Mouse (Mus musculus): ENCODE measurements around the gene Fry.
"Not testable (repeated sequence)": the region's sequence is repeated elsewhere in the genome, so short reads cannot be mapped to it uniquely, and the experiment has no call there.

Gene Fry

GRCm38 (mm10) chr5:150478612-150479011 is 360.2 kb downstream of the Fry start:
- in situ Hi-C loops (cut with MboI; ENCODE audit: unreplicated experiment in 2 of 2) = no loop called here

- in situ Hi-C loops (cut with MboI; ENCODE audit: unreplicated experiment in 2 of 2) = no loop called here
Observed at GRCm38 (mm10) chr5:150485198-150485597, 366.8 kb downstream of the Fry start.

- in situ Hi-C loops (cut with MboI; ENCODE audit: unreplicated experiment in 2 of 2) = no loop called here
Observed at GRCm38 (mm10) chr5:150490285-150490684, 371.8 kb downstream of the Fry start.

- in situ Hi-C loops (cut with MboI; ENCODE audit: unreplicated experiment in 2 of 2) = no loop called here
Observed at GRCm38 (mm10) chr5:150490821-150491220, 372.4 kb downstream of the Fry start.

- in situ Hi-C loops (cut with MboI; ENCODE audit: unreplicated experiment in 2 of 2) = not testable (repeated sequence)
Observed at GRCm38 (mm10) chr5:150491573-150492173, 373.2 kb downstream of the Fry start.

GRCm38 (mm10) chr5:150495792-150496191 is 377.3 kb downstream of the Fry start:
- in situ Hi-C loops (cut with MboI; ENCODE audit: unreplicated experiment in 2 of 2) = no loop called here

GRCm38 (mm10) chr5:150510451-150511225 is 392.2 kb downstream of the Fry start:
- in situ Hi-C loops (cut with MboI; ENCODE audit: unreplicated experiment in 2 of 2) = loop anchor here in 1 of 2 experiments (10.0 kb wide), 1 partner anchor 864 kb away; no protein-coding TSS in a partner anchor

GRCm38 (mm10) chr5:150513264-150513663 is 394.8 kb downstream of the Fry start:
- in situ Hi-C loops (cut with MboI; ENCODE audit: unreplicated experiment in 2 of 2) = loop anchor here in 1 of 2 experiments (10.0 kb wide), 1 partner anchor 862 kb away; no protein-coding TSS in a partner anchor

GRCm38 (mm10) chr5:150514027-150514426 is 395.6 kb downstream of the Fry start:
- in situ Hi-C loops (cut with MboI; ENCODE audit: unreplicated experiment in 2 of 2) = loop anchor here in 1 of 2 experiments (10.0 kb wide), 1 partner anchor 861 kb away; no protein-coding TSS in a partner anchor

GRCm38 (mm10) chr5:150518064-150518463 is 399.6 kb downstream of the Fry start, which contains the start of gene Zar1l:
TSS of gene Zar1l (minus strand) at chr5:150518164.
- in situ Hi-C loops (cut with MboI; ENCODE audit: unreplicated experiment in 2 of 2) = loop anchor here in 1 of 2 experiments (10.0 kb wide), 1 partner anchor 857 kb away; no protein-coding TSS in a partner anchor

GRCm38 (mm10) chr5:150519551-150519950 is 401.1 kb downstream of the Fry start:
- in situ Hi-C loops (cut with MboI; ENCODE audit: unreplicated experiment in 2 of 2) = loop anchor here in 1 of 2 experiments (10.0 kb wide), 1 partner anchor 855 kb away; no protein-coding TSS in a partner anchor

GRCm38 (mm10) chr5:150521937-150522866 is 403.8 kb downstream of the Fry start, which contains the start of gene Brca2:
TSS of gene Brca2 (plus strand) at chr5:150522630.
- in situ Hi-C loops (cut with MboI; ENCODE audit: unreplicated experiment in 2 of 2) = loop anchor here (5.0 to 10.0 kb wide), 3 partner anchors 70 to 357 kb away; partner anchors contain the start of gene N4bp2l2 (in 2 of the 2)

GRCm38 (mm10) chr5:150522867-150523234 is 404.4 kb downstream of the Fry start:
- in situ Hi-C loops (cut with MboI; ENCODE audit: unreplicated experiment in 2 of 2) = loop anchor here (5.0 to 10.0 kb wide), 3 partner anchors 69 to 358 kb away; partner anchors contain the start of gene N4bp2l2 (in 2 of the 2)

GRCm38 (mm10) chr5:150525239-150525638 is 406.8 kb downstream of the Fry start:
- in situ Hi-C loops (cut with MboI; ENCODE audit: unreplicated experiment in 2 of 2) = loop anchor here in 1 of 2 experiments (10.0 kb wide), 1 partner anchor 360 kb away; no protein-coding TSS in a partner anchor

GRCm38 (mm10) chr5:150541302-150541701 is 422.9 kb downstream of the Fry start:
- in situ Hi-C loops (cut with MboI; ENCODE audit: unreplicated experiment in 2 of 2) = no loop called here

GRCm38 (mm10) chr5:150543184-150543583 is 424.7 kb downstream of the Fry start:
- in situ Hi-C loops (cut with MboI; ENCODE audit: unreplicated experiment in 2 of 2) = no loop called here

All from v-Abl transformed pro-B cells (cell line).